8 mouse cellular contexts compared by ENCODE assay signal in the genomic region with DNA sequence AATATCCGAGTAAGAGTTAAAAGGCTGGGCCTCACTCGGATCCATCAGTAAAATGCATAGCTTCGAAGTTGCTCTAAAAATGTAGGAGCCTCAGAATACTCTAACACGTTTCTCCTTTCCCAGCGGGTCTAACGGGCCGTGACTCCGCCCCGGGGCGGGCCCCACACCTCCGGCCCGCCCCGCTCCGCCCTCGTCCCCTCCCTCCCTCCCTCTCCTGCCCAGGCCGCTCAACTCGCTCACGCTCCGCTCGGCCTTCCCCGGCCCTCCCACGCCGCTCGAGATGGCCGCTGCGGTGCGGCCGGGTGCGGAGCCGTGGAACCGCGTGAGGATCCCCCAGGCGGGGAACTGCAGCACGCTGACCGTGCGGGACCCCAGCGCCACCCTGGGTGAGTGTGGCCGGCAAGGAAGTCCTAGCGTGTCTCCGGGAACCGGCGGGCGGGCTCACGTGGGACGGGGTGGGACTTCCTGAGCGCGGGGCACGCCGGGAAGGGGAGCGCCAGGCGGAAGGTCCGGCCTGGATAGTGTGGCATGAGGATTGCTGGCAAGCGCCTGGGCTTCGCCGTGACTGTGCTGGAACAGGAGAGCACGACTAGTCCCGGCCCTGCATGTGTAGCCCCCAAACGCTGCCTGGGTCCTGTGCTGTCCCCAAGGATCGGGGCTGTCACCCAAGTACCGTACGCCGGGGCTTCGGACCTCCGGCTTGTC. TPM values are rescaled to one million over a fixed set of nuclear protein-coding genes. Genes with fewer than 3 reads are reported as not detected.
DNase-seq lines count a peak whose midpoint lies in the region; ATAC-seq lines count a peak whose summit lies in the region.

A gene (plus strand): TSS at position 219 of the 705 bp plus-strand sequence.

- intact Hi-C loops in gastrocnemius, postnatal 14 days (cut with DNase I; ENCODE audit: low total_unique reads): no loop called here
- intact Hi-C loops in left cerebral cortex, postnatal 14 days (cut with DNase I): loop anchor here (10.0 kb wide), 1 partner anchor 371 kb away; a partner anchor contains a TSS

- peak; percentile 95 for DNase-seq in adipocyte (ENCODE audit: low spot score)
- peak; percentile 93 for DNase-seq in embryo, embryonic 10 days (ENCODE audit: low spot score)
- DNase-seq in gastrocnemius, postnatal 14 days: peak; percentile 96
- peak; percentile 91 for DNase-seq in left cerebral cortex, postnatal 14 days (ENCODE audit: low spot score in 2 of 2)
- DNase-seq in mesoderm, embryonic 11.5 days (ENCODE audit: low read depth, low spot score): peak; percentile 91
- peak; percentile 92 for DNase-seq in right cerebral cortex, postnatal 36 days (ENCODE audit: low spot score in 2 of 2)
- DNase-seq in yolk sac, embryonic 10.5 days (ENCODE audit: low spot score): peak; percentile 97

- peak; percentile 74 for ATAC-seq in inflammation-experienced regulatory T-cells, adult 6 months

RNA-seq across cellular contexts. Expression of the gene that starts here (rescaled TPM):
- total RNA-seq in gastrocnemius, postnatal 14 days (2021): 1 to 10 TPM; 3.6 to 4.2 TPM
- polyA plus RNA-seq in inflammation-experienced regulatory T-cells, adult 6 months (2017; shearing (Covaris generic)): 1 to 10 TPM; 5.5 to 8.2 (median 7.4) TPM
- total RNA-seq in left cerebral cortex, postnatal 14 days (2021): 1 to 10 TPM; 4.0 to 4.5 TPM

Comparison
In these comparisons a context has a peak if more than half of its experiments do, and no peak if none do; other contexts are left out.
1. Peak in every context shown above with its lines: DNase-seq and ATAC-seq.